Mouse (Mus musculus): ENCODE measurements at regions not wholly inside any gene's neighbourhood (a gene's known extent, or its start where the extent isn't known, plus 50 kb on each side); places are given as distances from the start of the nearest gene placed in this dataset.

- Histone ChIP-seq H3K27me3 (replicated peaks) (no peaks in the 10 kb centered on the region), H3K27ac (no peak overlapping the region), H3K9ac (no peak overlapping the region), H3K4me1 (no peaks in the 10 kb centered on the region), H3K4me2 (no peak overlapping the region), H3K9me3 (no peaks in the 10 kb centered on the region), H3K4me3 (no peak overlapping the region), H3K36me3 (replicated peaks) (no peaks in the 10 kb centered on the region)
- WGBS, result 82% methylated on average over 12 of the region's 12 CpGs
- ATAC-seq (replicated peaks), result no peak
Observed at GRCm38 (mm10) chr6:117788580-117789540, 52.1 kb upstream of the Zfp637 start.

- 93% methylated on average over 6 of the region's 6 CpGs for WGBS
- Histone ChIP-seq H3K36me3 (replicated peaks) (no peaks in the 10 kb centered on the region), H3K4me3 (no peak overlapping the region)
Observed at GRCm38 (mm10) chr6:117790581-117790980, 50.4 kb upstream of the Zfp637 start.

More at GRCm38 (mm10) chr6:117790581-117790980, 50.4 kb upstream of the Zfp637 start:
- Histone ChIP-seq H3K4me1 (no peaks in the 10 kb centered on the region), H3K9ac (no peak overlapping the region), H3K27ac (no peak overlapping the region), H3K9me3 (no peaks in the 10 kb centered on the region), H3K4me2 (no peak overlapping the region), H3K27me3 (replicated peaks) (no peaks in the 10 kb centered on the region)
- no peak for ATAC-seq (replicated peaks)
